Mouse (Mus musculus): ENCODE results near the gene Tbc1d1.

Tbc1d1 gene

DNA sequence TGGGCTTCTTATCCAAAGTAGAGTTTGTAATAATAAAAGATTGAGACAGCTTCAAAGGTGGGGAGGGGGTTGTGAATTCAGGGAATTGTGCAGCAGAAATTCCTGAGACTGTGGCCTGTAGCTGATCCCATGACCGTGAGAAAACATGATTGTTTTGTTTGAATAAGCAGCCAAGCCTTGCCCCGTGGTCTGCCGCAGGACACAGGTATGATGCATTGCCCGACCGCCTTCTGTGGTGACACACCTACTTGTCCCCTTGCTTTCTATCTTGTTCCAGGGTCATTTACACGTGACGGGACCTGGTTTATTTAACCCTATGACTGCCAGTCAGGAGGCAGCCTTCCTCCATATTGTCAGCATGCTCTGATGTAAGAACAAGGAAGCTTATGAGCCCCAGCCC, 123.6 kb downstream of the Tbc1d1 start:
- DNase-seq (ENCODE audit: low read depth): no peak

DNA sequence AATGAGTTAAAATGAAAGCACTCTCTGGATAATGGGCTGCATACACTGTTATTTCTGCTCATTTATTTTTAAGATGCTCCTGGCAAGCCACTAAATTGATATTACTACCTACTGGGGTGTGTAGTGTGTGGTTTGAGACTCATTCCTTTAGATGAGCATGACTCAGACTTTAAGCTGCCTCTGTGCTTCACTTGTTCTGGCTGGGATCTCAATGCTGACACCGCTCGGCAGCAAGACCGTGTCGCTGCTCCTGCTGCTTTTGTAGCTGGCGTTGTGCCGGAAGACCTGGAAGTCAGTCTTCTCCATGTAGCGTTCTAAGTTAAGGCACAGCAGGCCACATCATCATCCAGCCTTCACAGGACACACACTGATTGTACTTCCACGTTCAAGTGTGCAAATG, 124.1 kb downstream of the Tbc1d1 start:
- no peak for DNase-seq (ENCODE audit: low read depth)

DNA sequence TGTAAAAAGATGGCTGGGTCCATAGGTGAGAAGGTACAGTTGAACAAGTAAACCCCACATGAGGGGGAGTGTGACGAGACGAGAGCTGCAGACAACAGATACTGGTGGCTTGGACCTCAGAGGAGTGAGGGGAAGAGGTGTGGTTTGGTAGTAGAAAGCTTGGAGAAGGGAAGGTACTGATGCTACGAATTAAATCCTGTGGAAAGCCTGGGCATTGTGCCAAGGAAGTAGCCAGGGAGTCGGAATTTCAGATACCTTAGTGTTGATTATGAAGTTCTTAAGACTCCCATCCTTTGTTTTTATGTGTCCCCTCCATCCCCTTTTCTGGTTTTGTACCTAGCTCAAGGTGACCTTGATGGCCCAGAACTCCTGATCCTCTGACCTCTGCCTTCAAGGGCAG, 124.5 kb downstream of the Tbc1d1 start:
- DNase-seq (ENCODE audit: low read depth): no peak

DNA sequence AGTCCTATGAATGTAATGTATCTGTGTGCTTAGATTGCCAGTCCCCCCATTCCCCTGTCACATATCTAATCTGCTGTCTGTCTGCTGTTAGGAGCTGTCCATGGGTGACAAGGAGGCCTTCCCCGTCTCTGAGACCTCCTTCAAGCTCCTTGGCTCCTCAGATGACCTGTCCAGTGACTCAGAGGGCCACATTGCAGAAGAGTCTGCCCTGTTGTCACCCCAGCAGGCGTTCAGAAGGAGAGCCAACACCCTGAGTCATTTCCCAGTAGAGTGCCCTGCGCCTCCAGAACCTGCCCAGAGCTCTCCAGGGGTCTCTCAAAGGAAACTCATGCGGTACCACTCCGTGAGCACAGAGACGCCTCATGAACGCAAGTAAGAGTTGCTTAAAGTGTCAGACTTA, 125.6 kb downstream of the Tbc1d1 start:
- no peak for DNase-seq (ENCODE audit: low read depth)

DNA sequence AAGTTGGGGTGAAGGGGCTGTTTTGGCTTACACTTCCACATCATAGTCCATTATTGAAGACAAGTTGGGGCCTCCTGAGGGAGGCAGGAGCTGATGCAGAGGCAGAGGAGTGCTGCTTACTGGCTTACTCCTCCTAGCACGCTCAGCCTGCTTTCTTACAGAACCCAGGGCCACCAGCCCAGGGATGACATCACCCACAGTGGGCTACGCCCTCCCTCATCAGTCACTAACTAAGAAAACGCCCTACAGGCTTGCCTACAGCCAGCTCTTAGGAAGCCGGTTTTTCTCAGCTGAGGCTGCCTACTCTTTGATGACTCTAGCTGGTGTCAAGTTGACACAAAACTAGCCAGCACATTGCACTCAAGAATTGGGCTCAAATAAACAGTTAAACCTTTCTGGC, 126.5 kb downstream of the Tbc1d1 start:
- no peak for DNase-seq (ENCODE audit: low read depth)

DNA sequence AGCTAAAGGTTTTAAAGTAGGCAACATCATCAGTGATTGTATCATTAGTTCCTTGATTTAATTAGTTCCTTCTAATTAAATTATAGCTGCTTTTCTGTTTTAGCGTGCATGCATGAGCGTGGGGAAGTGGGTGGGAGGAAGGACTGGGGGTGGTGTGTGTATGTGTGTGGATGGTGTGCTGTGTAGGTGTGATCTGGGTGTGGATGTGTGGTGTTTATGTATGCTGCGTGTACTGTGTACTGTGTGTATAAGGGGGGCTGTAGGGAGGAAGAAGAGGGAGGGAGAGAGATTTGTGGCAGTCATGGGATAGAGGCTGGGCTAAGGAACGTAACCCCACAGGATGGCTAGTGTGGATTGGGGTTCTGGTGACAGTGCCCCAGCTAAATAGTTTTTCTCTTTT, 129.2 kb downstream of the Tbc1d1 start:
- no peak for DNase-seq (ENCODE audit: low read depth)

DNA sequence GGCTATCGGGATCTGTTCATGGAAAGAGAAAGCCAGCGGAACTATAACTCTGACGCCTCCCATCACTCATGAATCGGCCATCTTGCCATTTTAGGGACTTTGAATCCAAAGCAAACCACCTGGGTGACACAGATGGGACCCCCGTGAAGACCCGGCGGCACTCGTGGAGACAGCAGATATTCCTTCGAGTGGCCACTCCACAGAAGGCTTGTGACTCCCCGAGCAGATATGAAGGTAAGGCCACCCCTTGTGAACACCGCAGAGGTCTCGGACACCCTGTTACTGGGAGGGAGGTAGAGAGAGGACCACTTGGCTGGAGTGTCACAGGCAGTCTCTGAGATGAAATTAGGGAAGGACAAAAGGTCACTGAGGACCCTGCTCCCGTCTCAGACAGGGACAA, 129.7 kb downstream of the Tbc1d1 start:
- DNase-seq (ENCODE audit: low read depth): no peak

DNA sequence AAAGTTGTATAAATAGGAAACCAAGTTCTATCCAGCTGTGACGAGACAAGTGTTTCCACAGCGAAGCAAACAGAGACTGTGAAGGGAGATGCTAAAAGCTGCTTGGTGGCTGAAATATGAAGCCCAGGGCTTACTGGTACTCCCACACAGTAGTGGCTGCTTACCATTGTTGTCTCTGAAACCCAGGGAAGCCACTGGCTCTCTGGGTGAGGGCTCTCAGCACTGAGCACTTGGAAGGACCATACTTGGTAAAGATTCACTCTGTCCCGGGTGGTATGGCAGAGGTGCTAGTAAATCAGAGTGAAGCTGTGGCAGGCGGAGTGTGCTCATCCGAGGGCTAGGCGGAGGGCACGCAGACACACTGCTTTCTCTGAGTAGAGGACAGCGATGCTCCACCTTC, 131.2 kb downstream of the Tbc1d1 start:
- DNase-seq (ENCODE audit: low read depth): no peak

DNA sequence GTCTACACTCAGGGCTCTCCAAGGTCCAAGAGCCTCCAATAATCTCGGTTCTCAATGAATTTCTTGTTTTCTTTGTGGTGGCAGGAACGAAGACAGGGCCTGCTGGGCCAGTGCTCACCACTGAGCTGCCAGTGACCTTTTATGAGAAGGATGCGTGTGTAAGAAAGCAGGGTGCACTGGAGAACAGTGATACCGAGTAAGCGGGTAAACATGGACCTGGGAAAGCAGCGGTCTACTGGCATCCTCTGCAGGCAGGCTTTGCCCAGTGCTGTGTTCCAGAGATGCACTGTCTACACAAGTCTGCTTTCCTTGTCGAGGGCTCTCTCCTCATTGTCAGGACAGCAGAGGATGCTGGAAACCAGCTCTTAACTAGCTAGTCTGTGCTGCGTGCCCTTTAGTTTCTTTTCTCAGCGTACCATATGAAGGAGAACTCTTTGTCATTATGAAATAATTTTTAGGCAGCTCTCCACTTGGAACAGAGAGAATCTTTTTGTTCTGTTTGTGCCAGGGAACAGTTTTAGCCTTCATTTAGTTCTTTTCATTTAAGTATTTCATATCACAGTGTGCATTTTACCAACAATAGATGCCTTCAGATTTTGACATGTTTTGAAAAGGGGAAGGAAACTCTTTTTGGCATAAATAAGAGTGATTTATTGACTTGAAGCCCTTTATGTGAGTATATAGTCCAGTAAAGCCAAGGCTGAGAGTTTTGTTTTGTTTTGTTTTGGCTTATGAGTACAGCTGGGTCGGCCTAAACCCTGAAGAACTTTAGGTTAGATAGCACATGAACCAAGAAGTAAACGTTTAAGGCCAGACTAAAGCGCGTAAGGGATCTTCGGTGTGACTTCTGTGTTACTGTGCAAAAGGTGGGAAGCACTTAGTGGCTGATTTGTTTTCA, 132.2 kb downstream of the Tbc1d1 start:
- DNase-seq (ENCODE audit: low read depth): no peak

DNA sequence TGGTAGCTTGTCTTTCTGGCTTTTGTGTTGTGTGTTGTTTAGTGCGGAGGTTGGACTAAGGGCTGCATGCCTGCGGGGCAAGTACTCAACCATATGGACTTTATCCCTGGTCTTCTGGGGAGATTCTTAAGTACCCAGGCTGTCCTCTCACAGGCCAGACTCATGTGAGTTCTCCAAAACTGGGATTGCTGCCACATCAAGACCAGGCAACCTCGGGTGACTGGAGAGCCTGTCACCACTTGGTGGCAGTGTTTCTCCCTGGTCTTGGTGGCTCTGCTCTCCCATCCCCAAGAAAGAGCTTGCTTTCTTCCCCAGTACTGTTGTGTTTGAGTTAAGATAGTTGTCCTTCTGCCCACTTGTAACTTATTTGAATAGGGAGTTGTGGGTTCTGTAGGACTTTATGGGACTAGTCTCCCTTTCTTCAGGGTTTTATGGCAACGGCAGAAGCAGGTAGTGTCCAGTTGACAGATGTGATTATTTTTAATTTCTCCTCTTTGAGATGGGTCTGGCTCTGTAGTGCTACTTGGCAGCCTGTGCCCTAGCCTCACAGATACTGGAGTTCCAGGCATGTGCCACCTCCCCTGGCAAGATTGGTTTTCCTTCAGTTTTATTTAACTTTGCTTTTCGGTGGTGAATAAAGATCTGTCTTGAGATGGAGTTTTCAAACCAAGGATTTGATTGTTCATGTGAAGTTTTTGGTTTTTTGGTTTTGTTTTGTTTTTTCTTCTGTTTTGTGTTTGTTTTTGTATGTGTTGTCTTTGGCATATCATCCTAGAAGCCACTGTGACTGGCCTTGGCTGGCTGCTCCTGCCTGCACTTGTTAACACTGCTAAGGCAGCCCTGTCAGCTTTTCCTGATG, 133.3 kb downstream of the Tbc1d1 start:
- peak; percentile 62 for DNase-seq (ENCODE audit: low read depth)

DNA sequence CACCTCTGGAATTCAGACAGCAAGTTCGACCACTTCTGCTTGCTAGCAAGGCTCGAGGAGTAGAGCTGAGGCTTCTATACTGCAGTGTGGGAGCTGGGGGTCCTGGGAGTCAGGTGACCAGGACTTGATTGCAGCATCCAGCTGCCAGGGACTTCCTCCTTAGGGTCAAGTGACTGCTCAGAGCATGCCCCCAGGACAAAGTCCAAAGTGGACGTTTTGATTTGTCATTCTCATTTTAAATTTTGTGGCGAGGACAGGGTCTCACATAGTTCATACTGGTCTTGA, 133.9 kb downstream of the Tbc1d1 start:
- DNase-seq (ENCODE audit: low read depth): no peak

DNA sequence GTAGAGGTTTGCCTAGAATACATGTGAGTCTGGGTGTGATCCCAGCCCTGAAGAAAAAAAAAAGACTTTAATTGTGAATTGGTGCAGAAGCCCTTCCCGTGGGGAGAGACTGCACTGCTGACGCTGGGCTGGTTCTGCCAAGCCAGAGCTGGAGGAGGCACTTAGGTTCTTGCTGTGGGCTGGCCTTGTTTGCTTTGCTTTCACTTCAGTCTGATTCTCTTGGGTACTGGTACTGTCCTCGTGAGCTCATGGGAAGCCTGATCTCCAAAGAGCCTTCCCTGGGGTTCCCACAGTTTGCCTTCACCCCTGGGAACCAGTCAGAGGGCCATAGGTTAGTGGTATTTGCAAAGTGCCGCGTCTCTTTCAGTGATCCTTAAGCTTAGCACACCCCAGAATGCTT, 135.6 kb downstream of the Tbc1d1 start:
- no peak for DNase-seq (ENCODE audit: low read depth)

DNA sequence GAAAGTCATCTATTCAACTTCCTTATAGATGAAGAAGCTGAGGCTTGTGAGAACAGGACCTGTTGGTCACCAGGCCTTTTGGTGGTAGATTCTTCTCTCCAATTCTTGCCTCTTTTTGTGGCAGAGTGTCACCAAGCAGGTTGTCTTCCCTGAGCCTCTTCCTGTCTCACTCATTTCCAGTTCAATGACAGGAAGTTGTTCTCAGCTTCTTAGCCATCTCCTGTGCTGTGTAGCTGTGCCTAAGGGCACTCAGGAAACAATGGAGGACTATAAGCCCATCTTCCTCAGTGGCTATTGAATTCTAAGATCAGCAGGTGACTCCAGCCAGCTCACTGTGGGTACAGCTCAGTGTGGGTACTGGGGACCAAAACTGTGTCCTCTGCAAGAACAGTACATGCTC, 139.5 kb downstream of the Tbc1d1 start:
- peak; percentile 46 for DNase-seq (ENCODE audit: low read depth)

DNA sequence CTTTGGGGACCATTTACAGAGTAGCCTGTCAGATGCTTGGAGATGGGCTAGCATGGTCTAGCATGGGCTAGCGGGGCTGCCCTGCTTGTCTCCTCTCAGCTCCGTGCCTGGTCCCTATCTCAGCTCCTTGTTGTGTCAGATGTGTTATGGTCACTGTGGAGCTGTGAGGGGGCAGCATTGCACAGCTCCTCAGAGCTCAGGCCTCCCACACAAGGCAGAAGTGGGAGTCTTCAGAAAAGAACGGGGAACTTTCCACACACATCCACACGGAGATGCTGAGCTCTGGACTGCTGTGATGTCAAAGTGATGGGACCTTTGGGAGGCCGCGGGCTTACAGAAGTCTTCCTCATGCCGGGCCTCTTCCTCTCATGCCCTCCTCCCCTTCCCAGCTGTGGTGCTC, 140.2 kb downstream of the Tbc1d1 start:
- DNase-seq (ENCODE audit: low read depth): no peak

DNA sequence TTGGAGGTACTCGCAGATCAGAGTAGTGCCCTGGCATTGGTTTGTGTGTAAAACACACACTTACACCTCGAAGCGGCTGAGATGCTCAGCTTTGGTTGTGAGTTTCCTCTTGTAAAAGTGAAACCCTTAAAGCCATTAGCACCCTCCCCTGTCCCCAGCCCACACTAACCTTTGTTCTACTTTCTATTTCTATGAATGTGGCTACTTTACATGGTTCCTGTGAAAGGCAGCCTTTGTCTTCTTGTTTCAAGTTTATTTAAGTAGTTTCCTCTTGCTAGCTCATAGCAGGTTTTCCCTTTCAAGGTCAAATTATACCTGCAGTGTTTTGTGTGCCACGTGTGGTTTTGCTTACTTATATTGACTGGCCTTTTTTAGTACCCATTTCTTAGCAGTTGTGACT, 141.0 kb downstream of the Tbc1d1 start:
- DNase-seq (ENCODE audit: low read depth): peak; percentile 54

DNA sequence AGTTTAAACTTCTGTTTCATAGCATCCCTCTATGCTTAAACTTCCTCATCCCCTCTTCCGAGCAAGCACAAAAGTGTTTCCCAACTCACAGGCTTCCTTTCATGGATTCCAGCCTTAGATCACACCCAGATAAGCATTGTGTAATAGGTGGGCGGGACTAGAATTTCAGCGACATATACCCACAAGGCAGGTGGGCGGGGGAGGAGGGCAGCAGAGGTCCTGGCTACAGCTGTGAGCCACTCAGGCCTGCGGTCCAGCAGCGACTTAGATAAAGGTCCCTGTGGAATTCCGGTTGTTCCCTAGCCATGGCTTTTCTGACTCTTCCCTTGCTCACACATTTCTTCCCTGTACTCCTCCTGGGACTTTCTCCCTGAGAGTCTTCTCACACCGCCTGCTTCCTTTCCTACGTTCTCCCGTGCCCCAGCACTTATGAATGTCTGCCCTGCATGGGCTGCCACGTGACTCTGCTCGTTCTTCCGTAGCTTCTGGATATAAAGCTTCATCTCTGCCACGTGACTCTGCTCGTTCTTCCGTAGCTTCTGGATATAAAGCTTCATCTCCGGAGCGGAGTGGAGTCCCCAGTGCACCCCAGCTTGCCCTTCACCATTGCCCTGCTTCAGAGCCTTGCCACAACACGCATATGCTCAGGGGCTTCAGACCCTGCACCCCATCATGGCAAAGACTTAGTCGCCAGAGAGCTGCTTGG, 142.4 kb downstream of the Tbc1d1 start:
- DNase-seq (ENCODE audit: low read depth): no peak

DNA sequence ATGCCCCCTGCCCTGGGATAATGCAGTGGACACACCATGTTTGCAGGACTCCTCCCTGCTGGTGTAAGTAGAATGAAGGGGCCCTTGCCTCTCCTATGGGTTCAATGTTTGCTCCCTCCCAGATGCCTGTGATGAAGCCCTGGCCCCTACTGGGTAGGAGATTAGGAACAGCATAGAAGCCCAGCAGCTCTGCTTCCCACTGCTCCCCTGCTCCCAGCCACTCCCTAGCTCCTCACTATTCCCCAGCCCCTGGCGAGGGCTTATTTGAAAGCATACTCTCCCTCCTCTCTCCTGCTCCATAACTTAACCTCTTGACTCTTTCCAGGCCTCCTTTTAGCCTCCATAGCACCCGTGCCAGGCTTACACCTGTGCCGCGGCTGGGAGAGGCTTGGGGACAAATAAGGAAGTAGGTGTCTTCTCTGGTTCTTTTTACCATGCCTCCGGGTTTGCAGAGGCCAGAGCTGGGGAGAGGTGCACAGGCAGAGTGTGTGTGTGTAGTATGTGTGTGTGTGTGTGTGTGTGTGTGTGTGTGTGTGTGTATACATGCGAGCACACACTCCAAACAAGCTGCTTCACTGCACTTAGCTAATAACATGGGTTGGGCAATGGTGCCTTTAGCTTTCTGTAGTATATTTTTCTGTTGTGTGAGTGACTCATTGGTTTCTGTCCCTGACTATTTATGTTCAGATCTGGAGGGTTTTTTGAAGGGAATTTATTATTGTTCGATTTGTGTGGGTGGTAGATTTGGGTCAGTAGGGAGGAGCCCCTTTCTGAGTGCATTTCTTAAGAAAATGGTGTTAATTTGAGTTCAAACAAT, 143.6 kb downstream of the Tbc1d1 start:
- no peak for DNase-seq (ENCODE audit: low read depth)

DNA sequence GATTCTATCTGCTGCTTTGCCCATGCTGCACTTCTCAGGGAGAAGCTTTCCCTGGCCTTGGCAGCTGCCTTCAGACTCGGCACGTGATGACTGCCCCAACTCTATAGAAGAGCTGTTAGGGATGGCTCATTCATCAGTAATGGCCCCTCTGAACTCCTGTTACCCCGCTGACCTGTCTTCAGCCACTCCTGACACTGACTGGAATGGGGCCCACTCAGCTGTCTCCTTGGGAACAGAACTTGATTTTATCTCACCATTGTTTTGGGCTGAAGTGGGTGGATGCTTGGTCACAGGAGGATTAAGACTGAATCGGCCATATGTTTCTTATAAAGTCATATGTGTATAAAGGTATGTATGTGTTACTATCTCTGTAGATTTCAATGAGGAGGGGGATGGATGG, 145.1 kb downstream of the Tbc1d1 start:
- DNase-seq (ENCODE audit: low read depth): no peak

DNA sequence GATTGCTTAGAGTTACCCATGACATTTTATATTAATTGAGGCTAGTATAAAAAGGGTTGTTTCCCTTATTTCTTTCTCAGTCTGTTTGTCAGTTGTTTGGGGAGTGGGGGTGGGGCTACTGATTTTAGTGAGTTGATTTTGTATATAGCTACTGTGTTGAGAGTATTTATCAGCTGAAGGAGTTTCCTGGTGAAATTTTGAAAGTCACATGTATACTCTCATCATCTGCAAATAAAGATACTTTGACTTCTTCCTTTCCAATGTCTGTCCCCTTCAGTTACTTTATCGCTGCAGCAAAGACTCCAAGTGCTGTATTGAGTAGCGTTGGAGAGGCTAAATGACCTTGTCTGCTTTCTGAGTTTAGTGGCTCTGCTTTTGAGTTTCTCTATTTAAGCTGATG, 151.2 kb downstream of the Tbc1d1 start:
- no peak for DNase-seq (ENCODE audit: low read depth)

DNA sequence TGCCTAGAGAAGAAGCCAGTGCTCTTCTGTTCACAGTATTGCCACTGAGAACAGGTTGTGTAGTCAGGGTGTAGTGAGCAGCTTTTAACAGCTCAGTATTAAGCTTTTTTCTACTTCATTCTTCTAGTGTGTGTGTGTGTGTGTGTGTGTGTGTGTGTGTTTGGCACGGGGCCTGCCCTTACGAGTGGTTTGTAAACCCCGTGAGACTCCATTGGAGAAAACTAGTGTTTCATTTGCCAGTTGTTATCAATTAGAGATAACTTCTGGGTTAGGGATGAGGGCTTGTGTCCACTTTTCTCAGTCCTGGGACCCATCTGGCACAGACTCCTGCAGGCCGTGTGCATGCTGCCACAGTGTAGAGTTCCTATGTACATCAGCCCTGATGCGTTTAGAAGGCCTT, 156.2 kb downstream of the Tbc1d1 start:
- no peak for DNase-seq (ENCODE audit: low read depth)

DNA sequence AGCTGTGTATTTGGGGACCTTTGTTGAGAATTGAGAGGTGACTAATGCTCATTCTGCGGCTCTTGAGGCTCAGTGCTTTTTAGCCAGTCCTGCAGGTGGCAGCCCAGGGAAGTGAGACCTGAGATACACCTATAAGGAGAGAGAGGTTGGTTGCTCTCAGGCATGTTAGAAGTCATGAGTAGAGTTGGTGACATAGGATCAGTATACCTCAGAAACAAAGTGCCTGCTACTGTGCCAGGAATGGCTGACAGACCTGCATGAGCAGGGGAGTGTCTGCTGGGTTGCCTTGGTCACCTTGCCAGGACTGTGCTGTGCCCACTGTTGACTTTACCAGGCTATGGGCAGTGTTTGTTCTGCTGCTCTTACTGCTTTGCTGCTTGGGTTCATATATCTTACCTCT, 157.4 kb downstream of the Tbc1d1 start:
- no peak for DNase-seq (ENCODE audit: low read depth)
